Mouse (Mus musculus): ENCODE measurements around the gene Wbp11. TPM values are rescaled to one million over a fixed set of nuclear protein-coding genes. Genes with fewer than 3 reads are reported as not detected.
"Not testable (repeated sequence)": the region's sequence is repeated elsewhere in the genome, so short reads cannot be mapped to it uniquely, and the experiment has no call there.

The Wbp11 gene
- total RNA-seq, 4 experiments from 2014 or later = 44.7 to 49.8 (median 45.5) TPM

DNA sequence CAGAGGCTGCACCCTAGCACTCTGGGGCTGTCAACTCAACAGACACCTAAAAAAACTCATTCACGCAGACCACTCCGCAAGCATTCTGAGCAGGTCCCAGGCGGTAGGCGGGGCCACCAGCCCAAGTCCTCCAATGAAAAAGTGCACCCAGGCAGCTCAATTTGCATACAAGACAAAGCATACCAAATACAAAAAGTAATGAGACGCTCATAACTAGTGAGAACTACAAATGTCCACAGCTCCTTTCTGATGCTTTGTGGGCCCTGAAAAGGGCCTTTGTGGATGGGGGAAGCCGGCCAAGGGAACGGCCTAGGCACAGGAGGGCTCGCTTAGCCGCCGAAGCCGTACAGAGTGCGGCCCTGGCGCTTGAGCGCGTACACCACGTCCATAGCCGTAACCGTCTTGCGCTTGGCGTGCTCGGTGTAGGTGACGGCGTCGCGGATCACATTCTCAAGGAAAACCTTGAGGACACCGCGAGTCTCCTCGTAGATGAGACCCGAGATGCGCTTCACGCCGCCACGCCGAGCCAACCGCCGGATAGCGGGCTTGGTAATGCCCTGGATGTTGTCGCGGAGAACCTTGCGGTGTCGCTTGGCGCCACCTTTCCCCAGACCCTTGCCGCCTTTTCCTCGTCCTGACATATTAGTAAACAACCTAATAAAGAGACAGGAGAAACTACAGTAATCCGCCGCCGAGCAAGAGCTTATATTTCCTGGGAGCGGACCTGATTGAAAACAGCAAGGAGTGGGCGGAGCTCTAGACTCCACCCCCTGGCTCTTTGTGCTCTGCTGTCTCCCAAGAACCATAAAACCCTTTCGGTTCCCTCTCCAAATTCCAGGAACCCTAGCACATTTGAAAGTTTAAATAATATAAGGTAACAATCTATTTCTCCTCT is 24.0 kb downstream of the Wbp11 start, which contains the start of gene Hist4h4:
TSS of gene Hist4h4 (minus strand) at position 677 of the 895 bp plus-strand sequence.
- DNase-seq (ENCODE audit: low spot score in 2 of 2) = peak; percentile 93 to 96

DNA sequence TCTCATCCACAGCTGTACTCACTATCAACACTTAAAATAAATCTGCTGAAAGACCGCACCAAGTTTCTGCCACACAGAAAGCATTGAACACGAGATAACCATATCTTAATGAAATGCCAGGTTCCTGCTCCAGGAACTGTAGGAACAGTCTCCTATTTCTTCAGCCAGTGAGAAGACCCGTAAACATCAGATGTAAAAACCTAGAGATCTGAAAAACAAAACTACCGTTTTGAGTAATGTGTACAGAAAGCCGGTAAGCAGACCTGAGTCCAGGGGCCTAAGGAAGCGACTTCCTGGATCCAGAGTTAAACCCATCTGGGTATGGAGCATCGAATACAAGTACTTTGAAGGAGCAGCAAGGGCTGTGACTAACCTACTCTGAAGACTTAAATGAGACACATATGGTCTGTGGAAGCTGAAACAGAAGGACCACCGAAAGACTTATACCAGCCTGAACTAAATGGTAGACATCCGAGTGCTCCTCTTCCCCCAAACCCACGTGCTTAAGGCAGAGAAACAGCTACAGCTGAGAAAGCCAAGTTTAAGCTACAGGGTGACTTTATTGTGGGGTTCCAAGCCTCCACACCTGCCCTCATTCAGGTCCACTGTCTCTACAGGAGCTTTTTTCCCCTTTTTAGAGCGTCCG is 24.8 kb downstream of the Wbp11 start:
- DNase-seq (ENCODE audit: low spot score in 2 of 2) = no peak

DNA sequence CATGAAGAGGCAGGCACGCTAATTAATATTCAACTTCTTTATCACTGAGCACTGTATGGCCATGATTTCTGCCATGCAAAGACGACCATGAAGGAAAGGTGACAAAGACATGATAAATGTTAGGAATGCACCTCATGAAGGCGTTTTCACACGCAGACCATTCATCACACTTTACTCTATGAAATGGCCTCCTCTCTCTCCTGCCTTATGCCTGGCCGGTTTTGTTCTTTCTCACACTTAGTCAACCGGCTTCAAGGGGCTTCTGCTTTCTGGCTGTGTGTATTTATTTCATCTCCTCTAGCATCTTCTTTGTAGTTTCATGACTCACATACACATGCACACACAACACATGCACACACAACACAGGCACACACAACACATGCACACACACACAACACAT is 26.8 kb downstream of the Wbp11 start:
- DNase-seq (ENCODE audit: low spot score in 2 of 2) = no peak

DNA sequence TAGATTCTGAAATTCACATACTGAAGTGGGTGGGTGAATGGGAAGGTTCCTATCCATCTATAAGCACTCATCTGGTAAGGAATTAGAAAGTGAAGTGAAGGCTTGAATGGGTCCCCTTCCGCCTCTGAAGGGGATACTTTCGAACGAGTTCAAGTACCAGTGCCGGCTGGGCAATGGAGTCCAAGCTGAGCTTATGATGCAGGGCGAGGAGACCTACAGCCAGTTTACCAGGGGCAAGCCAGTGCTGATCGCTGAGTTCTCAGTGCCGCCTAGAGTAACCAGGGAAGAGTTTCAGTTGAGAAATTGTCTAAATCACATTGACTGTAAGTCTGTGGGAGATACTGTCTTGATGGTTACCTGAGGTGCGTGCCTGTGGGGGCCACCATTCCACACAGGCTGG is 27.3 kb downstream of the Wbp11 start:
- DNase-seq (ENCODE audit: low spot score in 2 of 2) = no peak

DNA sequence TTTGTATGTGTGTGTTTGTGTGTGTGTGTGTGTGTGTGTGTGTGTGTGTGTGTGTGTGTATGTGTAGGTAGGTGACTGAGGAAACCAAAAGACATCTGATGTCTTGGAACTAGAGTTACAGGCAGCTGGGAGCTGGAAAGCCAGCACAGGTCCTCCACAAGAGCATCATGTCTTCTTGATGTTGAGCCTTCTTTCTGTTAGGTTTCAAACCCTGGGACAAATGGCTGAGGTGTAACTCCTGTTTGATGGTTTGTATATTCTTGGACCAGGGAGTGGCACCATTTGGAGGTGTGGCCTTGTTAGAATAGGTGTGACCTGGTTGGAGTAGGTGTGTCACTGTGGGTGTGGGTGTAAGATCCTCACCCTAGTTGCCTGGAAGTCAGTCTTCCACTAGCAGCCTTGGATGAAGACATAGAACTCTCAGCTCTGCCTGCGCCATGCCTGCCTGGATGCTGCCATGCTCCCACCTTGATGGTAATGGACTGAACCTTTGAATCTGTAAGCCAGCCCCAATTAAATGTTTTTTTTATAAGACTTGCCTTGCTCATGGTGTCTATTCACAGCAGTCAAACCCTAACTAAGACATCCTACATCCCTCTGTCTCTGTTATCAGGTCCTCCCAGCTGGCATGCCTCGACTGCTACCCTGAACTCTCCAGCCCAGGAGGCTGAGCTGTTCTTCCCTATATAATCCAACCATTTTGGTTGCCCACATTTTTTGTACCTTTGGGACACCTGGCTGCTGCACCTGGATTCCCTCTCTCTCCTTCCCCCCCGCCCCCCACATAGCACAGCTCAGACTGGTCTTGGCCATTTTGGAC is 29.9 kb downstream of the Wbp11 start:
- not testable (repeated sequence) for DNase-seq (ENCODE audit: low spot score in 2 of 2)

DNA sequence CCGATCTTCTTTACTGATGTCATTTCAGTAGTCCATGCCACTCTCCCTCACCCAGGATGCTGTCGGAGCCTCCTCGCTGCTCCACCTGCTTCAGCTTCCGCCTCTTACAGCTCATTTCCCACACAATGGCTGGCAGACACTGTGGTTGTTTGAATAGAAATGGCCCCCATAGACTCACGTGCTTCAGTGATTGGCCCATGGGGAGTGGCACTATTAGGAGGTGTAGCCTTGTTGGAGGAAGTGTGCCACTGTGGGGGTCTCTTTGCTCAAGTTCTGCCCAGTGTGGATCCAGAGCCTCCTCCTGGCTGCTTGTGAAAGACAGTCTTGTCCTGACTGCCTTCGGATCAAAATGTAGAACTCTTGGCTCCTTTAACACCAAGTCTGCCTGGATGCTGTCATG is 32.2 kb downstream of the Wbp11 start:
- DNase-seq (ENCODE audit: low spot score in 2 of 2) = no peak

DNA sequence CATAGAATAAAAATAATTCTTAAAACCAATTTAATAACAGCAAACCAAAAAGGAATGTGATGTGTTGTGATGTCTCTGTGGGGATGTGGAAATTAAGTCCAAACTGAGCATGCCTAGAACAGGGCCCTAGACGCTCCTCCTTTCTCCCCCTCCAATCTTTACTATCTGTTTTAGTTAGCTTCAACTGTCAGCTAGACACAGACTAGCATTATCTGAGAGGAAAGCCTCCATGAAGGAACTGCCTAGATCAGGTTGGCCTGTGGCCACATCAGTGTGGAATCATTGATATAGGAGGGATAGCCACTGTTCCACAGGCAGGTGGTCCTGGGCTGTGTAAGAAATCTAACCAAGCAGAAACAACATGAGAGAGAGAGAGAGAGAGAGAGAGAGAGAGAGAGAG is 32.9 kb downstream of the Wbp11 start:
- DNase-seq (ENCODE audit: low spot score in 2 of 2) = no peak

DNA sequence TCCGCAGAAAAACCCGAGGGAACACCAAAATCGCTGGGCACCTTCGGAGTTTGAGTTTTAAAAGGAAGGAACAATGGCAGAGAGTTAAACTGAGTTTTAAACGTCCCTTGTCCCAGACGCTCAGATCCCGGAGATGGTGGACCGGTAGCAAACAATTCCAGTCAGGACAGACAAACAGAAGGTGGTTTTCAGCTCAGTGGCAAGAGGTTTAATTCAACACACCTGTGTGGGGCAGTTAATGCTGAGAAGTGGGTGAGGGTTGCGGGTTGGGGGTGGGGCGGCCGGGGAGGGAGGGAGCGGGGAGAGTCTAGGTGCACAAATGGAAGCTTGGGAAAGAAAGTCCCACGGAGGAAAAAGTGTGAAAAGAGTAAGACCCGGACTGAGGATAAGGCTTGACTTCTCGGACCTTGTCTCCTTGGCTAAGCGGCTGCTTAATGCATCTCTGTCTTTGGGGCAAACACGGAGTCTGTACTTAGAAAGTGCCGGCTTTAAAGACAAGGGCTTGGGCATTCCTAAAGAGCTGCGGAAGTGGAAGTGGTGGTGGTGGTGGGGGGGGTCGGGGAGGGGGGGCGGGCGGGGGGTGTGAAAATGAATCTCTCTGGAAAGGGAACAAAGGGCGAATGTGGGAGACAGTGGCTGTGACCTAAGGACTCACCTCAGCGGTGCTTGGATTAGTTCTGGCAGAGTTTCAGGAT is 34.1 kb downstream of the Wbp11 start:
- no peak for DNase-seq (ENCODE audit: low spot score in 2 of 2)

DNA sequence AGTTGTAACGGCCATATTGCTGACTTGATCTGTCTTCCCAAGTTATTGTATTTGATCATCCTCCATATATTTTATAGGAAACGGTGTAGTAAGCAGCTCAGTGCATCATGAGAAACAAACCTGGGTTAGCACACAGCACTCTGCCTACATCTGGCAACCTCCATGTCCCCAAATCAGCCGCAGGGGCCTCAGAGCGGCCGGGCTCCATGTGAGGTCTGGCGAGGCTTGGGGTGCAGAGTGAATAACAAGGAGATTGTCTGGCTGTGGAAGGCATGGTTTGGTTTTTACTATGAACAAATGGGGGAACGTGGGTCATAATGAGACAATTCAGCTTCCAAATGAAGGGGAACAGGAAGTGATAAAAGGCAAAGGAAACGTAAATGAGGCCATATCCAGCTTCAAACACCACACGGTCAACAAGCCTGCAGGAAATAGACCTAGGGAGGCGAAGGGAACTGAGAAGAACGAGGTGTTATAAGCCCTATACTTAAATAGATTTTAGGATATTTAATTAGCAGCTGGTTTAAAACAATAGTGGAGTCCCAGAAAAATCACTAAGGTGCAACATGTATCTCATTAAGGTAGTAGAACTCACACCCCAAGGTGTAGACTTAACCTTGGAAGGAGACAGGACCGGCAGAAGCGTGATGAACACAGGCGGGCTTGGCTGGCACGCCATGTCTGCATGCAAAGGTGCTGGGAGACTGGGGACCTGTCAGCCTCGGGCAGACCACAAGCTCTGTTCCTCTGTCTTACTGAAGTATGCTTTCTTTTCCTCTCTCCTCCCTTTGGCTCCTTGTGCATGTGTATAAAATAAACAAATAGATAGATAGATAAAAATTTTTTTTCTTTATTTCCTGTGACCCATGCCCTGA is 34.9 kb downstream of the Wbp11 start:
- DNase-seq (ENCODE audit: low spot score in 2 of 2) = no peak

DNA sequence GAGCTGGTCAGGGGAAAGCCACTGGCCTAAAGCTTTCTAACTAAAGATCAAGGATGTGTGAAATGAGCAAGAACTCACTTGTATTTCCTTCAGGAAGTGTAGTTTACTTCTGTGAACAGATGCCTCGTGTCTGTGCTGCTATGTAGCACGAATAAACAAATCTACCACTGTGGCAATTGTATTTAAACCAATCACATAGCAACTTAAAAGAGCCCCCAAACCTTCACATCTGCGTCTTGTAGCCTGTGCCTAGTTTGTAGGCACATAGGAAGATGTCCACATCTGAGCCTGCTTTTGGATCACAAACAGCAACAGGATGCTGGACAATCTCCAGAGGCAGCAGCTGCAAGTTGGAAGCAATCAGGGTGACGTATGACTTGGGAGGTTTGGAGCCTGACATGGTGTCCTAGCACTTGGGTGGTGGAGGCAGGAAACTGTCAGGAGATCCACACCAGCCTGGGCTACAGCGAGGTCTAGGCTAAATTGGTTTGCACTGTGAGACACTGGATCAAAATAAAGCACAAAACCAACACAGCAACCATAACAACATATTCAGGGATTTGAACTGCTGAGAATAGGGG is 38.6 kb downstream of the Wbp11 start:
- peak; percentile 31 to 37 for DNase-seq (ENCODE audit: low spot score in 2 of 2)

DNA sequence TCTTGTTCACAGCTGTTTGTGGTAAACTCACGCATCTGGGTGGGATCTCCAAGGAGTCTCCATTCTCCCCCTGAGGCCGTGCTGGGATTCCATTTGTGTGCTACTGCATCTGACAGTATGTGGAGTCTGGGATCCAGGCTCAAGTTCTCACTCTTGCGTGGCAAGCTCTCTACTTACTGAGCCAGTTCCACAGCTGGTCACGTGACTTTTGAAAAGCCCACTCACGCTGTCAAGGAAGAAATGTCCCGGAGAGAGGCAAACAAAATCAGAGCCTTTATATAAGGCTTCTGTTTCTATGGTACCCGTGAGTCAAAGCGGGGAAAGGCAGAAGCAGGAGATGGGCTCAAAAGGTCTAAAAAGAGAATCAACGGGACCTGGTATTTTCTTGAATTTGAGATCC is 45.3 kb downstream of the Wbp11 start:
- DNase-seq (ENCODE audit: low spot score in 2 of 2) = no peak

DNA sequence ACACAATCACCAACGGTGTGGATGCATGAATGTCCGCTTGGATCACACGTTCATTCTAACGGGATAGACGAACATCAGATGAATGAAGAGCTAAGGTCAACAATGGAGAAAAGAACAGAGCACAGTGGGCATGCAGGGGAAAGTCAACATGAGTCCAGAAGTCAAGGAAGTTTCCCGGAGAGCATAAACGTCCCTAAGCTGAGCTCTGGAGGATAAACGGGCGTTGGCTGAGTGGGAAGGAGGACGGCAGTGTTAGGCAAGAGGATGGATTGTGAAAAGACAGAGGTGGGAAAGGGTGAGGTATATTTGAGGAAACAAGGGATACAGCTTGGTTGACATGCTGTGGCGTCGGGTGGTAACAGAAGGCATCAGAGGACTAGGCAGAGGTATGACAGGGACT is 45.9 kb downstream of the Wbp11 start:
- no peak for DNase-seq (ENCODE audit: low spot score in 2 of 2)

DNA sequence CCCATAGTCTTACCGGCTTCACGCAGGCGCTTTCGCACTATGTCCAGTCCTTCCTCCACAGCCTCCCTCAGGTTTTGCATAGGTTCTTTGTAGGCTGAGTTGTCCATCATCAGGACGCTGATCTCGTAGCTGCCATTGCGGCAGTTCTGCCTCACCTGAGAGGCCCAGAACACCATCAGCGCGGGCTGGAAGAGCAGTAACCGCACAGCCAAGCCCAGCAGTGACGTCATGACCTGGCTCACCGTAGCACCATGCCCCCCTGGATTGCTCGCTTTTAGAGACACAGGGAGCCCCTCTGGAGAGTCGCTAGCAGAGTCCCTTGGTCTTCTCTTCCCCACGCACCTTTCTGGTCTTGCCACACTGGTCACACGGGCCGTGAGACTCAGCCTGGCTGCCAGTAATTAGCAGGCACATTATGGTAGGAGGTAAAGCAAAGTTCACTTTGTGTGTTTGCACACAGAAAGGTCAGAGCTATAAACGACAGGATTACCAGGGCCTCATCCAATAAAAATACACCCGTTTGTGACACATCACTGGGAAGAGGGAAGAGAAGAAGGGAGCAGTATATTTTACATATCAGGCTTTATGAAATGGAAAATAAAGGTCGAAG is 46.6 kb downstream of the Wbp11 start, which contains the start of gene Gucy2c:
TSS of gene Gucy2c (minus strand) at position 389 of the 610 bp plus-strand sequence.
- no peak for DNase-seq (ENCODE audit: low spot score in 2 of 2)

DNA sequence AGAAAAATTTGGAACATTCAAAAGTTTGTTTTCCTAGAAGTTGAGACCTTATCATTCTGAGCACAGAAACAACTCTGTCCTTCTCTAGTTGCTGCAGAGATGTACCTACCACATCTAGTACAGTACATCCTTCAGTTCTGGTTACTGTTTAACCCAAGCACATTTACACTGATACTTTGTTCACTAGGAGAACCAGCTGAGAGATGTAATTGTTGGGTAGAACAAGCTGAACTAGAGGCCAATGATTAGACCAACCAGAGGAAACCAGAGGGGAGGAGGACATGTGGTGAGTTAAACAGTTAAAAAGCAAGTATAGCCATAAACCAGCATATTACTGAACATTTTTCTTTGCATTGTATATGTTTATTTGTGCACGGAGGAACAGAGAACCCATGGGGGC is 51.6 kb downstream of the Wbp11 start:
- DNase-seq (ENCODE audit: low spot score in 2 of 2) = no peak

DNA sequence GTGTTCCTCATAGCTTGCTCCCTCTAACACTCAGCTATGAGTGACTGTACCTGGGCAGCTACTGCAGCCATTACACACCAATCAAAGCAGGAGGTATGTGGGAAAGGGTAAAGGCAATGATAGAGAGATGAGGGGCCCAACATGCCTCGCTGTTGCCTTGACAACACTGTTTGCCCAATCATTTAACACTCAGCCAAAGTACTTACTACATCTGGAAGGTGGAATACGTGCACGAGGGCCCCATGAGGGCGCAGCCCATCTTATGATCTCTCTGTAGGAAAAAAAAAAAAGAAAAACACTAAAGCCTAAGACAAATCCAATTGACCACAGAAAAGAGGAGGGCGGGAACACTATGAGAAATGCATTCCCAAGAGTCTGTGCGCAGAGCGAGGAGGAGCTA is 58.2 kb downstream of the Wbp11 start:
- no peak for DNase-seq (ENCODE audit: low spot score in 2 of 2)

DNA sequence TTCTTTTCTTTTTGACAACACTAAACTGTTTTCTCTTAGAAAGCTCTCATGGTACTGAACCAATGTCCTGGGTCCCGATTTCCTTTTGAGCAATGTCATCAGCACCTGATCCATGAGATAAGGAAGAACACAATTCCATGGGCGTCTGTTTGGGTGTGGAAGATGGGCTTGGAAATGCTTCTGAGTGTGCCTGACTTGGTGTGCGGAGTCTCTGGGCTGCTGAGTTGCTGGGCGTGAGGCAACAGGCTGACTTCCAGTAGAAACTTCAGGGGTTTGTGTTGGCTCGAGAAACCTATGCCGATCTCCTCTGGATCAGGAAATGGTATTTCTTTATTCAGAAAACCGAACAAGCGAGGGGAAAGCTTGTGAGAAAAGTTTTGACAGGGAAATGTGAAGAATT is 58.9 kb downstream of the Wbp11 start:
- no peak for DNase-seq (ENCODE audit: low spot score in 2 of 2)

DNA sequence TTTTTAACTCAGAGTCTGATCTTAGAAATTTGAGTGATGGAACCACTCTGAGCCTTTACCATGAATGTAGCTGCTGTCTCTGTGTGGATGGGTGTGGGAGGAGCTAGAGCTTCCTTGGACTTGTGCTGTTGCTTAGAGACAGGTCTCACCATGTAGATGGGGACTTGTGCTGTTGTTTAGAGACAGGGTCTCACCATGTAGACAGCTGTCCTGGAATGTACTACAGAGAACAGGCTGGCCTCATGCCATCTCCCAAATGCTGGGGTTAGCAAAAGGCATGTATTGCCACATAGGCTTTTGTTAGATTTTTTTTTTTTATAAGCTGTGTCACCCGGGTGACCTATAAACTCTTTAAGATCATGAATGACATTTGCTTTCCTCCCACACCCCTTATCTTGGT is 64.1 kb downstream of the Wbp11 start:
- DNase-seq (ENCODE audit: low spot score in 2 of 2) = no peak
